Mouse (Mus musculus) CH12F3 (cell line): Measurements from ENCODE around the gene Mdc1.

ENCODE experiments used
- in situ Hi-C: fragments of 300-500 bp; cut with MboI; formaldehyde crosslinking; loops from 2 replicates; pipeline ENCODE4 v1.14.3; 2020; ENCODE audit warnings: low sequenced_read_pairs

The Mdc1 gene

DNA sequence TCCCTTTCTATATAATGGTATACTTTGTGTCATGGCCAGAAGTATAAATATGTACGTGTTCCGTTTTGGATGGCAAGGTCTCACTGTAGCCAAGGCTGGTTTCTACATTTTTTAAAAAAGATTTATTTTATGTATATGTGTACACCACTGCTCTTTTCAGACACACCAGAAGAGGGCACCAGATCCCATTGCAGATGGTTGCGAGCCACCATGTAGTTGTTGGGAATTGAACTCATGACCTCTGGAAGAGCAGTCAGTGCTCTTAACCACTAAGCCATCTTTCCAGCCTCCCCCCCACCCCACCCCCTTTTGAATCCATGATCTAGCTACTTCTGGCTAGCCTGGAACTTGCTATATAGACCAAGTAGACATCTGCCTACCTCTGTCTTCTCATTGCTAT is 2.2 kb downstream of the Mdc1 start:
- in situ Hi-C loops = no loop called here

DNA sequence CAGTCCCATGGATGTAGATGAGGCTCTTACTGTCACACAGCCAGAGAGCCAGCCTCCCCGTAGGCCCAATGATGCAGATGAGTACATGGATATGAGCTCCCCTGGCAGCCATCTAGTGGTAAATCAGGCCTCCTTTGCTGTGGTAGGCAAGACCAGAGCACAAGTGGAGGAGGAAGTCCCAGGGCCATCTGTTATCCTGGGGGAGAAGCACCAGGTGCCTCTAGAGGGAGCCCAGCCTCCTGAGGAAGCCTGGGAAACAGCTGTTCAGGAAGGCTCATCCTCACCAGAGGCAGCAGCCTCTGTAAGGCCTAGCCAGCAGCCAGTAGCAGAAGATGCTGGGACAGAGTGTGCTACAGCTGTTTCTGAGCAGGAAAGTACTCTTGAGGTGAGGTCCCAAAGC is 6.8 kb downstream of the Mdc1 start:
- in situ Hi-C loops = no loop called here

DNA sequence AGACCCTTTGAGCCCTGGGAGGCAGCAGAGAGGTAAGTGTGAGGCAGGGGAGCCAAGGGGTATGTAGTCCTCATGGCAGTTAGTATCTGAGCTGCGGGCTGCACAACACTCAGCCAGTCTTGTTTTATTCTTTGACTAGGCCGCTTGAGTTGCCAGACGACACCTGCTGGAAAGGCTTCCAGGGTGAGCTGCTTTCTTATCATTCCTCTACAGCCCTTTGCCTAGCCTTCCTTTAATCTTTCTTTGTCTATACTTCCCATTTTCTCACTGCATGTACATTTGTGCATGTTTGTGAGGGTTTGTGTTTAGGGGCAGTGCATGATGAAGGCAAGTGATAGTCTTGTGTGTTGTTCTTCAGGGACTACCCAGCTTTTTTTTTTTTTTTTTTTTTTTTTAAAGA is 9.7 kb downstream of the Mdc1 start:
- in situ Hi-C loops = no loop called here

DNA sequence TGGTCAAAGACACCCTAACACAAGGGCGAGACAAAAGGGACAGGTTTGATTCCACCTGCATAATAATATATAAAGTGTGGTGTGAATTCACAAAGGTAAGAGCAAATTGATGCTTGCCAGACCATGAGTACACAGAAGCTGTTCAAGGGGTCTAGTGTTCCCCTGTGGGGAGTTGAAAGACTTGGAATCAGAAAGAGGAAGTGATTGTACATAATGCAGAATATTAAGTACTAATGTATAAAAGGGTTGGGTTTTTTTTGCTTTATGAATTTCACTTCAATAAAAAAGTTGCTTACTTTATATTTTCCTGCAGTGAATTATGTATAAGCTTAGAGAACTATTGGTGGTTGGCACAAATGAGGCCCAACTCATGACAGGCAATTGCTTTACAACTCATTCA is 18.1 kb downstream of the Mdc1 start:
- in situ Hi-C loops = no loop called here

DNA sequence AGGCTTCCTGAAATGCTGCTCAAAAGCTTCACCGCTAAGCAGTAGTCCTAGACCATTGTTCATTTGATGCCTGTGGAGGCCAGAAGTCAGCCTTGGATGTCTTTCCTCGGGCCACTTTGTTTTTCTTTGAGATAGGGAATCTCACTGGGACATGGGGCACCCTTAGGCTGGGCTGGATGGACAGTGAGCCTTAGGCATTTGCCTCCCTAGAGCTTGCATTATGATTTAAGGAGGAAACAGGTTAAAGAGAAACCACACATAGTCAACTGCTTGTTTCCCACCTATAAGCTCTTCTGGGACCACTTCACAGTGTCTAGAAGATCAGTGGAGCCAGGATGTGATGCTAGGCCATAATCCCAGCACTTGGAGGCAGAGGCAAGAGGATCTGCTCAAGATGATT is 18.5 kb downstream of the Mdc1 start:
- in situ Hi-C loops = no loop called here

DNA sequence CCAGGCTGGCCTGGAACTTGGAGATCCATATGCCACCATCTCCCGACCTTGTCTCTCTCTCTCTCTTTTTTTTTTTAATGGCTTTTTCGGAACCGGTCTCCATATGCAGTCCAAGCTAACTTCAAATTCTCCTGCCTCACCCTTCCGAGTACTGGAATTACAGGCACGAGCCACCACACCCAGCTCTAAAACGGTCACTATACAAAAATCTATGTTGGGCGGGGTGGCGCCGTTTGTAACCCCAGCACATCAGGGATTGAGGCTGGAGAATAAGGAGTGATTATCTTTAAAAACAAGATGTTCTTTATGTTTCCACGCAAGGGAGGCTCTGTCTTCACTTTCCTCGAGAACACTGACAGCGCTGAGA is 19.5 kb downstream of the Mdc1 start:
- in situ Hi-C loops = no loop called here

DNA sequence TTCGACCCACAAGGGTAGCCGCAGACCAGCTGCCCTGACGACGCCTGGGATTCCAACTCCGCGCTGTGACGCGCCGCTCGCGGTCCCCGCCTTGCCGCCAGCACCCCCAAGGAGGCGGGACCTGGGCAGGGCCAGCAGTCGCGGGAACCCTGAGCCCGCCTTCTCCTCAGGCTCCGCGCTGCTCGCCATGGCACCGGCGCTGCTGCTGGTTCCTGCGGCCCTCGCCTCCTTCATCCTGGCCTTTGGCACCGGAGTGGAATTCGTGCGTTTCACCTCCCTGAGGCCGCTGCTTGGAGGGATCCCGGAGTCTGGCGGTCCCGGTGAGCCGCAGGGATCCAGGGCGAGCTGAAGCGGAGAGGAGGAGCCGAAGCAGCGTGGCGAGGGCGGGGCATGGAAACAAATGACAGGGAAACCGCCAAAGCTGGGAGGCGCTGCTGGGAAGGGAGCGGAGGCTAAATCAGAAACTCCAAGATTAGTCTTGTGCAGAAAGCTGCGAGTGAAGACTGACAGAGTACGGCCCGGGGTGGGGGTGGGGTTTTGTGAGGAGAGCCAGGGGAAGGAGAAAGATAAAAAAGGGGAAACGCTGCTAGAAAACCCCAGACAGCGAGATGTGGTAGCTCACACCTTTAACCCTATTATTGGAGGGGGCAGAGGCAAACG is 20.0 kb downstream of the Mdc1 start, which contains the start of gene Nrm:
TSS of gene Nrm (plus strand) at position 121 of the 660 bp plus-strand sequence.
- in situ Hi-C loops = no loop called here

DNA sequence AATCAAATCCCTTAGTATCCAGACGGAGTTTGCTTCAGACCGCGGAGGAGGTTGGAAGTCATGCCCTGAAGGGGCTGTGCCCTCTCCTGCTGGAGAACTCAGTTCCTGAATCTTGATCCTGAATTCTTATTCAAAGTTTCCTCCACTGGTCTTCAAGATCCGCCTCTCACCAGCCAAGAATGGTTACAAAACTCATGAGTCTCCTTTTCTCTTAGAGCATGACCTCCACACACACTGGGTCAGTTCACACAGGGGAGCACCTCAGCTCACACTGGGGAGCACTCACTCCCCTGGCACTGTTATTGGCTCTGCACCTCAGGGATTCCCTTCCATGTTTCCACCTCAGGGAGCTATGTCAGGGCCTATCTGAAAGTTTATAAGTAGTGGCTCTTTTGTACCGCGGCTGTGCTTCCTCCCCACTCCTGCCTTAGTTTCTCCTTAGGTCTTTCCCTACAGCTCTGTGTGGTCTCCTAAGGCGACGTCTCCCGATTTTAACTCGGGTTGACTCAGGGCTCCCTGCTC is 23.6 kb downstream of the Mdc1 start:
- in situ Hi-C loops = no loop called here

DNA sequence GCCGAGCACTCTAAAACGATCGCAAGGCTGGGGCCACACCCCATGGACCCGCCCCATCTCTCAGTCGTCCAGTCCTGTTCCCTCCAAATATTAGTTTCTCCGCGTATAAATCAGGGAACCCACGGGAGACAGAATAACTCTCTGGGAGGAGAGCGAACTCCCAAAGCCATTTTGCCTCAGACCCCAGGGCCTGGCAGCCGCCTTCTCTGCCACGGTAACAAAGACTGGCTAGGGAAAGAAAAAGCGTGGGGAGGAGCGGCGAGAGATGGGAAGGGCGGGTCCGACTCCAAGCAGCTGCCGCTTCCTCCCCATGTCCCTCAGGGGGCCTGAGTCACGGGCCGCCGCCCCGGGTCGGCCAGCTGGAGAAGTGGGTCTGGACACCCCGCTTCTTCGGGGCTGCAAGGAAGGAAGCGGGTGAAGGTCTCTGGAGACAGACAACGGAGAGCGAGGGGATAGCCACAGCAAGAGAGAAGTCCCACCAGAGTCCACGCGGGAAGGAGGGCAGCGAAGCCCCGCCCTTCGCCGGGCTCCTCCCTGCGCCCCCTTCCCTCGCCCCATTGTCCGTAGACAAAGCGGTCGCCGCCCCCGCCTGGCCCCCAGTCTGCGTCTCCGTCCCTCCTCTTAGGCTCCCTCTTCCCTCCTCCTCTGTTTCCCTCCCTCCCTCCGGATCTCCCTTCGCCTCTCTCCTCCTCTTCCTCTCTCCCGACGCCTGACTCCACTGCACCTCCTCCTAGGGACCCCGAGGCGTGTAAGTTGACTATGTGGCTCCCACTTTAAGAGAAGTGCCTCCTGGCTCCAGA is 24.4 kb downstream of the Mdc1 start, which contains the start of gene Ppp1r18:
TSS of gene Ppp1r18 (plus strand) at position 113 of the 800 bp plus-strand sequence.
- in situ Hi-C loops = no loop called here

DNA sequence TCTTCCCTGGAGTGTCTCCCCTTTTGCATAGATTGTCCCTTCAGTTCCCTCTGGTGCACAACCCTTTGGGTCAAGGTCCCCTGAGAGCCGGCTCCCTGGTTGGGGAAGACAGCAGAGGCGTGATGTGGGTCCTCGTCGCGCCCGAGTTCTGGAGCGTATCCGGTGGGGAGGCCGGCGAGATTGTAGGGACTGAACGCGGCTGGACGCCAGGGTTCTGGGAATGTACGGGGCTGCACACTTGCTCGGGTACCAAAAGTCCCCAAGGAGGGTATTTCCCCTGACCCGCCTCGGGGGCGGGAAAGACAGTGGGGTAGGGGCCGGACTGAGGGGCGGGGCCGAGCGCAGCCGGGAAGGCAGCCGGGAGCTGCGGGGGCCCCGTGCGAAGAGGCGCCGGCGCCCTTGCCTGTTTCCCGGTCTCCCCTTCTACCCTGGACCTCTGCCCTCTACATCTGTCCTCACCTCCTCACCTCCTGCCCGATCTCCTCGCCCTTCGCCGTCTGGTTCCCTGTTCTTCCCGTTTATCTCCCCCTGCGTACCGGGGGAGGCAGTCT is 25.0 kb downstream of the Mdc1 start:
- in situ Hi-C loops = no loop called here

DNA sequence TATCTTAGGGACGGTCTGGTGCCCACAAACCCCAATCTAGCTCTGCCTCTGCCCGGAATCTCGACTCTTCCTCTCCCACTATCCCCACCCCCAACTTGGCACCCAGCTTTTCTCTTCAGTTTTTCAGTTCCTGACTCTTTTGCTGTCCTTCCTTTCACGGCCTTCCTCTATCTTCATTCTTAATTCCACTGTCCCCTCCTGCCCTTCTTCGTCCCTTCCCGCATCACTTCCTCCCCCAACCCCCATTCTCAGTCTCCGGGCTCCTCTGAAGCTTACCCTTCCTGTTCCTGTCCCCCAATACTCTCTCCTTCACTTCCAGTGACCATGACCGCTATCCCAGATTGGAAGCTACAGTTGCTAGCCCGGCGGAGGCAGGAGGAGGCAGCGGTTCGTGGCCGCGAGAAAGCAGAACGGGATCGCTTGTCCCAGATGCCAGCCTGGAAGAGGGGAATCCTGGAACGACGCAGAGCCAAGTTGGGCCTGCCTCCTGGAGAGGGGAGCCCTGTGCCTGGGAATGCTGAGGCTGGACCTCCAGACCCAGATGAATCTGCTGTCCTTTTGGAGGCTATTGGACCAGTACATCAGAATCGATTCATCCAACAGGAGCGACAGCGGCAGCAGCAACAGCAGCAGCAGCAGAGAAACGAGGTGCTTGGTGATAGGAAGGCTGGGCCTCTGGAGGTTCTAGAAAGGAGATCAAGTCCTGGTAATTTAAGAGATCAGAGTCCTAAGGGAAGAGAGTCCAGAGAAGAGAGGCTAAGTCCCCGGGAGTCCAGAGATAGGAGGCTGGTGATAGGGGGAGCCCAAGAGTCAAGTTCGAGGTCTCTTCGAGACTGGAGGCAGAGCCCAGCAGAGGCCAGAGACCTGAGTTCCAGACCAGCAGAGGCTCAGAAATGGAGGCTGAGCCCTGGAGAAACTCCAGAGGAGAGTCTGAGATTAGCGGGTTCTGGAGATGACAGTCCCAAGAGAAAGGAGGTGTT is 25.9 kb downstream of the Mdc1 start:
- in situ Hi-C loops = no loop called here

DNA sequence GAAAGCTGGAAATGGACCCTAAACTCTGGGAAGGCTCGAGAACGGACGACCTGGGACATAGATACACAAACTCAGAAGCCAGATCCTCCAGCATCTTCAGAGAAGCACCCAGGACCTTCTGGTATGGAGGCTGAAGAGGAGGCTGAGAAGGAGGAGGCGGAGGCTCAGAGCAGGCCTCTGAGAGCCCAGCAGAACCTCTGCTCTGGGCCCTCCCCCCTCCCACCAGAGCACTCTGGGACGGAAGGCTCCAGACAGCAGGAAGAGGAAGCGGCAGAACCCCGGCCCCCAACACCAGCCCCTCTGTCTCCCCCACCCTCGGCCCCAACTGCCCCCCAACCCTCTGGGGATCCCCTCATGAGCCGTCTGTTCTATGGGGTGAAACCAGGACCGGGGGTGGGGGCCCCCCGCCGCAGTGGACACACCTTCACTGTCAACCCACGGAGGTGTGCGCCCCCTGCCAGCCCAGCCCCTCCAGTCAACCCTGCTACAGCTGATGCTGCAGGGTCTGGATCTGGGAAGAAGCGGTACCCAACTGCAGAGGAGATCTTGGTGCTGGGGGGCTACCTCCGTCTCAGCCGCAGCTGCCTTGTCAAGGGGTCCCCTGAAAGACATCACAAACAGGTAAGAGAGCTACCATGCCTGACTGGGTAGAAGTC is 27.0 kb downstream of the Mdc1 start:
- in situ Hi-C loops = no loop called here

DNA sequence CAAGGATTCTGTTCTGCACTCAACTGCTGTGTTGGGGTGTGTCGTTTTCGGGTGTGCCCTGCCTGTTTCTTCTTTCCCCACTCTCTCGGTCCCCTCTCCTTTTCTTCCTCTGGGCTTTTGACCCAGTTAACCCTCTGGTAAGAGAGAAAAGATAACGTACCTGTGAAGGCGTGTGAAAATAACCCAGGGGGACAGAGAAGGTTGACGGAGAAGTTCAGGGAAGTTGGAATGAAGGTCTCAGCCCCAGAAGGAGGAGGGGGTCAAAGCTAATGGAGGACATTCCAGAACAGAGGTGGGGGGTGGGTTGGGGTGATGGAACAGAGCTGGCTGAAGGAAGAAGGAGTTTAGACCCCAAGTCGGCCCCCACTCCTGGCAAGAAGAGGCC is 27.6 kb downstream of the Mdc1 start:
- in situ Hi-C loops = no loop called here

DNA sequence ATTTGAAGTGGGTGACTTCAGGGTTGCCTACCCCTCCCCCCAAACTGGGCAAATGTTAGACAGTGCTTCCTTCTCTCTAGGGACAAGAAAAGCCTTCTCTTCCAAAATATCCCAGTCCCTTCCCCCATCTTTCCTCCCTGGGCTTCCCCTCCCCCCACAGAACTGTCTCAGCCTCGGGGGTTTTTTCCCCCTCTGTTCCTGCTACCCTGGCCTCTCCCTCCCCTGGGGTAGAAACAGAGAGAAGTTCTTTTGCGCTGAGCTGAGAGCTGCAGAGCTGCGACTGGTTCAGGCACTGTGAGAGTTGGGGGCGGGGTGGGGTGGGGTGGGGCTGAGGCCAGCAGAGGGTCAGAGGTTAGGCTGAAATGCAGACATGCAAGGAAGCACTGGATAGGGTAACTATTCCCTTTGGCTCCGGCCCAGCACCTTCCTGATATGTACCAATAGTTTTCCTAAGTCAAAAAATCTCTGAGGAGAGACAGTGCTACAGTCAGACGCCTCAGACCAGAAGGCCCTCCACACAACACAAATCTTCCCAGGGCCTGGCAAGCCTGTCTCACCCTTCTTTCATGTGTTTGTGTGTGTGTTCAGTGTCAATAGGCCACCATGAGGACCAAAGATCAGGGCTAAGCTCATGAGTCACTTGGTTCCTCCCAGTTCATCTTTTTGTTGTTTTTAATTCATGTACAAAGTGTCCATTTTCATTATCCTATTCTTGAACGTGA is 28.2 kb downstream of the Mdc1 start:
- in situ Hi-C loops = loop anchor here (5.0 kb wide), 1 partner anchor 37 kb away; no protein-coding TSS in a partner anchor

DNA sequence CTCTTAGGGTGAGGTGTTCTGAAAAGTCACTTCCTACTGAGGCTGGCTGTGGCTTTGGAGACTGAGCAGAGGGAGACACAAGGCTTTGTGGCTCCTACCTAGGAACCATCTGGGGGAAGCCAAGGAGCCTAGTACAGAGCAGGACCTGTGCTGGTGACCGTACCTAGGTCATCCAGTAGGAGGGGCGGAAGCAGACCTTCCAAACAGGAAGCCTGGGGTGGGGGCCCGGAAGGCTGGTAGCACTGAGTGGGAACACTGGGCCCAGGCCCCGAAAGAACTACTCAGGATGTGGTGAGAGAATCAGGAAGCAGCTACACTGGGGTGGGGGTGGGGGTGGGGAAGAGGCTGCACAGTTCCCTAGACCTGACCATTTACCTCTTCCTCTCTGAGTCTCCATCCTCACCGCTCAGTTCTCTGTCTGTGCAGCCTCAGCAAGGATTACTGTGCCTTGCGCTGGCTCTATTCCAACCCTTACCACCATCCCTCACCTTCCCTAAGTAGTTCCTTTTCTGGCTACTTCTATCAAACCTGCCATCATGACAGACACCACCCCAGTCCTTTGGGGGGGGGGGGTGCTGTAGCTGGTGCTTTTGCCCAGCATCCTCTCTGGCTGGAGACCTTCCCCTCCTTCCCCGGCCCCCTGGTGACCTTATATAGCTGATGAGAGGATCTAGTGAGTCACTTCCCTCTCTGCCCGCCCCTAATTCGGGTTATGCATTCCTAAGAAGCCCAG is 29.0 kb downstream of the Mdc1 start:
- in situ Hi-C loops = loop anchor here (5.0 kb wide), 1 partner anchor 38 kb away; no protein-coding TSS in a partner anchor

DNA sequence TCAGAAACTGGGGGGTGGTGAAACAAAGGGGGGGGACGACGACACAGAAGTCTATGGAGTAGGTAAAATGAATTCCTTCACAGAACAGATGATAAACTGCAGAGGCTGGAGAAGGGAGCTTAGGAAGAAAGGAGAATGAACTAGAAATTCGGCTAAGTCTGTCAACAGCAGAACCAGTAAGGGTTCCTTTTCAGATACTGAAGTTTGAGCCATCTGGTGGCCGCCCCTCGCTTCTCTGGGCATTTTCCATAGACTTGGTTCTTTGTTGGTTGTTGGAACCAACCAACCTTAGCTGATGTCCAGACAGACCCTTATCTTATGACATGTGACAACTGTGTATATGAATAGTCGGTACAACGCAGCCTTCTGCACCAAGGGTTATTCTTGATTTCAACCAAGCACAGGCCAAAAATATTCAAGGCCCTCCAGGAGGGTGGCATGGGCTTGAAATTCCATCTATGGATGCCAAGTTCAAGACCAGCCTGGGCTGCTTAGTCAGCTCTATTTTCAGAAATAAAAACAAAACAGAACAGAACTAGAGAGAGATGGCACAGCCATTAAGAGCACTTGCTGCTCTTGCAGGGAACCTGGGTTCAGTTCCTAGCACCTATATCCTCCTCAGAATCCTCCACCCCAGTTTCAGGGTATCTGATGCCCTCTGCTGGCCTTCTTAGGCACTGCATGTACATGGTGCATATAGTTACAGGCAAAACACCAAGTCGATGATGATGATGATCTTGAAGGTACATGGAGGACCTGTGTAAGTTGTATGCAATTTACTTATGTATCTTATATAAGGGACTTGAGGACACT is 29.8 kb downstream of the Mdc1 start:
- in situ Hi-C loops = loop anchor here (5.0 kb wide), 1 partner anchor 39 kb away; no protein-coding TSS in a partner anchor

DNA sequence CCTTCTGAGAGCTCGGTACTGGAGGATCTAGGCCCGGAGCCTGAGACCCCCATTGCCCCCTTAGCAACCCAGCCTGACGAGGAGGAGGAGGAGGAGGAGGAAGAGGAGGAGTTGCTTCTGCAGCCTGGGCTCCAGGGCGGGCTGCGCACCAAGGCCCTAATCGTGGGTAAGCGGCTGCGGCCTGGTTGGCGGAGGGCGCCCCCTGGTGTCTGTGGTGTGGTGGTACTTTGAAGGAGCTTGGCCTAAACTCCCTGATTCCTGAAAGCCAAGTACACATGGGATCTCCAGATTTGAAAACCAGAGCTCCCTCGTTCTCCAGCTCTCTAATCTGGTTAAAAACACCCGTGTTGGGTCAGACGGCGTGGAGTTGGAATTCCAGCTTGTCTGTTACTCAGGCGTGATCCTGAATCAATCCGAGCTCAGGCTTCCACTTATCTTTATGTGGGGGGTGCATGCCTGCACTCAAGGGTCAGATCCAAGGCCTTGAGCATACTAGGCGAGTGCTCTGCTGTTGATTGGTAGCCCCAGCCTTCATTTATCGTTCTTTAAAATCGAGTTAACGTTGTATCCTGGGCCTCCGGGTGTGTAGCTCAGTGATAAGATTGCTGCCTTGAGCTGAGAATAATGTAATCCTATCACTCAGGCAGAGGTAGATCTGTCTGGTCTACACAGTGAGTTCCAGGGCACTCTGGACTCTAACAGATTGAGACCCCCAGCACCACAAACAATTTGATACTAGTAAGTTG is 32.6 kb downstream of the Mdc1 start:
- in situ Hi-C loops = loop anchor here (5.0 kb wide), 1 partner anchor 42 kb away; no protein-coding TSS in a partner anchor
